Mouse (Mus musculus) liver, embryonic 14.5 days (tissue): ENCODE measurements around the gene Id1.

ENCODE experiments used
- CTCF ChIP-seq: IDR thresholded peaks from 2 replicates; pipeline ENCODE4 v1.5.1; 2016; ENCODE audit warnings: antibody characterized with exemption, low read depth, control low read depth
- EP300 ChIP-seq: IDR thresholded peaks from 2 replicates; pipeline ENCODE4 v1.6.1; 2016; ENCODE audit warnings: antibody characterized with exemption, low read depth

GRCm38 (mm10) chr2:152716241-152716772 is 19.7 kb upstream of the Id1 start:
- TF ChIP-seq CTCF (no peak), EP300 (no peak)
